Mouse (Mus musculus): ENCODE measurements around the gene Snx33. TPM values are rescaled to one million over a fixed set of nuclear protein-coding genes. Genes with fewer than 3 reads are reported as not detected.

Snx33 gene
- total RNA-seq, 2 experiments from 2014 or later = 16.6 to 19.5 TPM

Other genes with a start within 250 kb of the Snx33 start
- gene Lingo1, start 131.9 kb downstream of the Snx33 start, total RNA-seq (2021) = 1 to 10 TPM; 2.6 to 5.1 TPM
- gene Odf3l1, start 63.7 kb downstream of the Snx33 start, total RNA-seq (2021) = 1 to 10 TPM; 2.0 to 3.2 TPM
- 10 to 100 TPM; 14.8 to 20.7 TPM for gene Cspg4, start 63.3 kb downstream of the Snx33 start, total RNA-seq (2021)
- 10 to 100 TPM; 84.4 to 87.6 TPM for gene Imp3, start 9.1 kb upstream of the Snx33 start, total RNA-seq (2021)
- gene Snupn, start 22.5 kb upstream of the Snx33 start, total RNA-seq (2021) = 10 to 100 TPM in 1 of 2 experiments, 1 to 10 TPM in 1; 9.7 to 11.4 TPM
- 10 to 100 TPM; 39.3 to 41.1 TPM for gene Ptpn9, start 66.6 kb upstream of the Snx33 start, total RNA-seq (2021)
- 10 to 100 TPM; 53.0 to 59.1 TPM for gene Sin3a, start 143.7 kb upstream of the Snx33 start, total RNA-seq (2021)
- 100 to 1,000 TPM in 1 of 2 experiments, 10 to 100 TPM in 1; 84.2 to 121 TPM for gene Man2c1, start 202.3 kb upstream of the Snx33 start, total RNA-seq (2021)
- gene Neil1, start 219.9 kb upstream of the Snx33 start, total RNA-seq (2021) = 10 to 100 TPM; 11.4 to 13.1 TPM
- gene Commd4, start 230.0 kb upstream of the Snx33 start, total RNA-seq (2021) = 10 to 100 TPM; 48.8 to 57.6 TPM